Mouse (Mus musculus): ENCODE data around the gene Cobll1. TPM values are rescaled to one million over a fixed set of nuclear protein-coding genes. Genes with fewer than 3 reads are reported as not detected.

Cobll1 gene
- polyA plus RNA-seq, 1 experiment from 2014 or later, result 12.8 TPM

GRCm38 (mm10) chr2:65171516-65171915 is 67.7 kb downstream of the Cobll1 start:
- Histone ChIP-seq H3K4me2 (no peak overlapping the region), H3K9ac (no peak overlapping the region), H3K4me3 (no peak overlapping the region), H3K36me3 (no peaks in the 10 kb centered on the region), H3K4me1 (replicated peaks) (peaks cover 10% of the 10 kb centered on the region), H3K27me3 (replicated peaks) (no peaks in the 10 kb centered on the region), H3K27ac (ENCODE audit: poor library complexity, severe bottlenecking) (no peak overlapping the region), H3K9me3 (replicated peaks) (no peaks in the 10 kb centered on the region)
- ATAC-seq (ENCODE audit: insufficient number of reproducible peaks, low FRiP score), result no peak
- 45% methylated on average over 1 of the region's 1 CpGs for WGBS

DNA sequence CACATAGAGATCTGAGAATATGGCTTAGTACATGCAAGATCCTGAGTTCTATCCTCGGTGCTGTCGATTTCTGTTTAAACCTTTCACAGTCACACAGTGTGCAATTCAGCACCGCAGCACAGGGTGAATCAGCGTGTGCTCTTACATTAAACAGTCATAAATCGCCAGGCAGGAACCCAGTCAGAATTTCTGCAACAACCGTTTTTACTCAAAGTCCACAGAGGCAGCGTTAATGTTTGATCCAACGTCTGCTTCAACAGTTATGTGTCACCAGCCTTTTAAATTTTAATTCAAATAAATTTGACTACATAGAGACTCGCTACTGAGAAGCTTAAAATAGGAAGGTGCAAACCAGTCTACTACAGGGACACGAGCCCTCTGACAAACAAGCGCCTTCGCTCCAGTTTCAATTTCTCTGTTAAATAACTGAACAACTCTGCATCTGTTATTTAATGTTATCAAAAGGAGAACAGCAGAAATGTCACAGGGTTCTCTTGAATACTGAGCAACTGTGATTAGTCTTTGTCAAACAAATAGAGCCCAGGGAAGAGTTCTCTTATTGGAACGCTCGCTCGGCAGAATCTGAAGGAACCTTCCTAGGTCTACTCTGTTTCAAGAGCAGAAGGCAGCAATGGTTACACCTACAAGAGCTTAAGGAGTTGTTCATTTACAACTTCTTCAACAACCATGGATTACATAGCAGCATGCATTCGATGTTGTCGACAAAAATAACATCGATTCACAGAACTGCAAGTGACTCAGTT is 68.3 kb downstream of the Cobll1 start:
- Histone ChIP-seq H3K9me3 (replicated peaks) (no peaks in the 10 kb centered on the region), H3K4me2 (no peak overlapping the region), H3K36me3 (no peaks in the 10 kb centered on the region), H3K9ac (no peak overlapping the region), H3K4me3 (no peak overlapping the region), H3K27ac (ENCODE audit: poor library complexity, severe bottlenecking) (no peak overlapping the region), H3K4me1 (replicated peaks) (peaks cover 10% of the 10 kb centered on the region), H3K27me3 (replicated peaks) (no peaks in the 10 kb centered on the region)
- WGBS, result 87% methylated on average over 18 of the region's 18 CpGs
- no peak for ATAC-seq (ENCODE audit: insufficient number of reproducible peaks, low FRiP score)

DNA sequence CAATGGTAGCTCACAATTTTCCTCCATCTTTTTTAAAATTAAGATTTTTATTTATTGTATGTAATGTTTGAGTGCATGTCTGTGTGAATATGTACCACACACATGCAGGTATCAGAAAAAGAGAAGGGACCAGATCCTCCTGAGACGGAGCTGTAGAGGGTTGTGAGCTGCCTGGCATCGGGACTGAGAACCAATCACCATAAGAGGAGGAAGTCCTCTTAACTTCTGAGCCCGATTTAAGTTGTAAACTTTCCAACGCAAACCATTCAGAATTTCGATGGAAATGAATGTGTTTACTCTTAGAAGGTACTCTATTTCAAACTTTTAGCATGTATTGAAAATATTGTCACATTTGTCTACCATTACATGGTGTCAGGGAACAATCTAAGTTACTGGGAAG is 68.9 kb downstream of the Cobll1 start:
- H3K36me3 ChIP-seq, result no peaks in the 10 kb centered on the region
- H3K9me3 ChIP-seq (replicated peaks), result no peaks in the 10 kb centered on the region
- H3K4me3 ChIP-seq, result no peak overlapping the region
- H3K4me2 ChIP-seq, result no peak overlapping the region
- ATAC-seq (ENCODE audit: insufficient number of reproducible peaks, low FRiP score), result no peak
- H3K27me3 ChIP-seq (replicated peaks), result no peaks in the 10 kb centered on the region
- H3K4me1 ChIP-seq (replicated peaks), result peaks cover 10% of the 10 kb centered on the region
- no peak overlapping the region for H3K27ac ChIP-seq (ENCODE audit: poor library complexity, severe bottlenecking)
- no peak overlapping the region for H3K9ac ChIP-seq
- 91% methylated on average over 5 of the region's 5 CpGs for WGBS

DNA sequence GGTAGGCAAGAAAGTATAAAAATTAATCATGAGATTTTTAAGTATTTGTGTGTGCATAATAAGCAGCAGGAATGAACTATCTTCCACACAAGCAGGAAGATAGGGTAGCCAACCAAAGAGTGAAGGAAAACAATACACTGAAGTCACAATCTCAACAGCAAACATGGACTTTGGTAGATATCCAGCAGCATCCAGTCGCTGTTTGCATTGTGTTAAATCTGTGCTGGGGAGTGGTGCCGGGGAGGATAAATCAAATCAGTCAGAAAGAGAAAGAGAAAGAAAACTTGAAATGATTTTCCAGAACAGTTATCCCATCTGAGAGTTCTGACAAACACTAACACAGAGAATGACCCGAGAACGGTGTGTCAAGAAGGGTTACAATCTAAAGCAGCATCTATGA is 75.2 kb downstream of the Cobll1 start:
- Histone ChIP-seq H3K27me3 (replicated peaks) (no peaks in the 10 kb centered on the region), H3K4me1 (replicated peaks) (peaks cover 12% of the 10 kb centered on the region), H3K9ac (no peak overlapping the region), H3K4me3 (no peak overlapping the region), H3K27ac (ENCODE audit: poor library complexity, severe bottlenecking) (no peak overlapping the region), H3K36me3 (no peaks in the 10 kb centered on the region), H3K4me2 (no peak overlapping the region), H3K9me3 (replicated peaks) (no peaks in the 10 kb centered on the region)
- no peak for ATAC-seq (ENCODE audit: insufficient number of reproducible peaks, low FRiP score)
- 60% methylated on average over 4 of the region's 4 CpGs for WGBS

- no peaks in the 10 kb centered on the region for H3K9me3 ChIP-seq (replicated peaks)
- WGBS, result 89% methylated on average over 5 of the region's 5 CpGs
- no peak overlapping the region for H3K4me3 ChIP-seq
- peaks cover 12% of the 10 kb centered on the region for H3K4me1 ChIP-seq (replicated peaks)
- H3K27me3 ChIP-seq (replicated peaks), result no peaks in the 10 kb centered on the region
- H3K4me2 ChIP-seq, result no peak overlapping the region
- ATAC-seq (ENCODE audit: insufficient number of reproducible peaks, low FRiP score), result no peak
- no peak overlapping the region for H3K9ac ChIP-seq
- no peak overlapping the region for H3K27ac ChIP-seq (ENCODE audit: poor library complexity, severe bottlenecking)
- H3K36me3 ChIP-seq, result no peaks in the 10 kb centered on the region
Observed at GRCm38 (mm10) chr2:65162625-65163024, 76.6 kb downstream of the Cobll1 start.

DNA sequence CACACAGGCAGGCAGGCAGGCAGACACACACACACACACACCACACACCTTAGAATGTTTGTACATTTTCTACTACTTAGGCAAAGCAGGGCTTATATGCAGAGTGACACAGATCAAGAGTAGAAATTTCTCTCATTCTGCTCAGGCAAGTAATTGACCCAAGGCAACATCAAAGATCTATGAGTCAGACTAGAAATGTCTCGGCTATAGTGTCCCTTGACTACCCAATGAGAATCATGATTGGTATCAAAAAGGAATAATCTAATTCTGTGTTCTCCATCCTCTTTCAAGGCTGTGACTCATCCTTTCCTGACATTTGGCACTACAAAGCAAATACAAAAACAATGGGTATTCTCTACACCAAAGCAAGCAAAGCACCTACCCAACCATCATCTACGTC is 77.5 kb downstream of the Cobll1 start:
- WGBS, result 78% methylated on average over 2 of the region's 2 CpGs
- no peak overlapping the region for H3K27ac ChIP-seq (ENCODE audit: poor library complexity, severe bottlenecking)
- H3K4me2 ChIP-seq, result no peak overlapping the region
- no peaks in the 10 kb centered on the region for H3K36me3 ChIP-seq
- H3K4me3 ChIP-seq, result no peak overlapping the region
- ATAC-seq (ENCODE audit: insufficient number of reproducible peaks, low FRiP score), result no peak
- H3K4me1 ChIP-seq (replicated peaks), result peaks cover 12% of the 10 kb centered on the region
- H3K27me3 ChIP-seq (replicated peaks), result no peaks in the 10 kb centered on the region
- no peak overlapping the region for H3K9ac ChIP-seq
- no peaks in the 10 kb centered on the region for H3K9me3 ChIP-seq (replicated peaks)

DNA sequence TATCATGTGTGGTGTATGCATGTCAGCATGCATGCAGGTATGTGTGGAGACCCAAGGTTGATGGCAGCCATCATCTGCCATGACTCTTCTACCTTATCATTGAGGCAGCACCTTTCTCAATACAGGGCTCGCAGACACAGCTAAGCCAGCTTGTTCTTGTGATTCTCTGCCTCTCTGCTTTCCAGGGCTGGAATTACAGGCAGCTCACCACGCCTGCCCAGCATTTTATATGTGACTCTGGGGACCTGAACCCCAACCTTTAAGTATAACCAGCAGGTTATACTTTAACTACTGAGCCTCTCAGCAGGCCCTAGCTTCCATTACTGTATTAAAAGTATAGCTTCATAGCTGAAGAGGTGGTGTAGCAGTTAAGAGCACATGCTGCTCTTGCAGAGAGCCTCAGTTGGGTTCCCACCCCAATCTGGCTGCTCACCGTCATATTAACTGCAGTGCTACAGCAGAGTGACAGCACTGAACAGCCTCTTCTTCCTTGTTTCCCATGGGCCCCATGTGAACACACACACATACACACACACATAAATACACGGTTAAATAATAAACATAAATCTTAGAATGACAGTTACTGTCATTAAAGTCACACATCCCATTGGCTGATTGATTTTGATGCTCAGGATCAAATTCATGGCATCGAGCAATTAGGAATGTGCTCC is 81.1 kb downstream of the Cobll1 start:
- H3K4me2 ChIP-seq, result no peak overlapping the region
- H3K27ac ChIP-seq (ENCODE audit: poor library complexity, severe bottlenecking), result no peak overlapping the region
- no peak overlapping the region for H3K4me3 ChIP-seq
- 79% methylated on average over 5 of the region's 5 CpGs for WGBS
- H3K36me3 ChIP-seq, result no peaks in the 10 kb centered on the region
- H3K4me1 ChIP-seq (replicated peaks), result peaks cover 12% of the 10 kb centered on the region
- no peak for ATAC-seq (ENCODE audit: insufficient number of reproducible peaks, low FRiP score)
- no peaks in the 10 kb centered on the region for H3K9me3 ChIP-seq (replicated peaks)
- no peak overlapping the region for H3K9ac ChIP-seq
- no peaks in the 10 kb centered on the region for H3K27me3 ChIP-seq (replicated peaks)

DNA sequence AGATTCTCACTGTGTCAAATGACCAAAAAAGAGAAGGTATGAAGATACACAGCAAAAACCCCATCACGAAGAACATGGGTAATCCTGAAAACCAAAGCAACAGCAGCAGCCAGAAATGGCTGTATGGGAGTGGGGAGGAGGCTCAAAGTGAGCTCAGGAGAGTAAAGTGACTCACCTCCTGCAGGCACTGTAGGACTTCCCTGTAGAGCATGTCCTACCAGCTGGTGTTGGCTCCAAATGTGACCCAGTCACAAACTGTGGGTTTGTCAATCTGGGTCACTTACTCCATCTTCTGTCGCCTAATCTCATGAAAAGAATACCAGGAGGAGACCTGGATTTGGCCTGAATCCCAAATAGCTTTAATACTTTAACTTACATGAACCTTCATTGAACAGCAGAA is 81.9 kb downstream of the Cobll1 start:
- Histone ChIP-seq H3K36me3 (no peaks in the 10 kb centered on the region), H3K4me2 (no peak overlapping the region), H3K4me1 (replicated peaks) (peaks cover 12% of the 10 kb centered on the region), H3K9me3 (replicated peaks) (no peaks in the 10 kb centered on the region), H3K9ac (no peak overlapping the region), H3K27me3 (replicated peaks) (no peaks in the 10 kb centered on the region), H3K27ac (ENCODE audit: poor library complexity, severe bottlenecking) (no peak overlapping the region), H3K4me3 (no peak overlapping the region)
- 76% methylated on average over 2 of the region's 2 CpGs for WGBS
- ATAC-seq (ENCODE audit: insufficient number of reproducible peaks, low FRiP score), result no peak

DNA sequence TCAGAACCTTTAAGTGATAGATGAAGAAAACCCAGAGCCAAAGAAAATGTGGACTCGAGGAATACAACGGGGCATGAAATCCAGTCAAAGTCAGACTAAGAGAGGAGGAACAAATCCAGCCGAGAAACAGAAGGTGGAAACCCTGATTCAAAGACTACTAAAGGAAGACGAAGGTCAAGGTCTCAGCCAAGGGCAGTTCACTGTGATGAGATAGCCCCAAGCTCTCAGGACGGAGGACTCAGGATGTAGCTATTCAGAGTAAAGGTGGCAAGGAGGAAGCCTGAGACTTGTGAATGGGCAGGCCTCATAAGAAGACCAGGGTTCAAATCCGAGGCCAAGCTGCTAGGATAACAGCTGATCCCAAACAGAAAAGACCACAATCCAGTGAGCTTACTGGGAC is 90.3 kb downstream of the Cobll1 start:
- no peak overlapping the region for H3K4me3 ChIP-seq
- peaks cover 11% of the 10 kb centered on the region for H3K36me3 ChIP-seq
- ATAC-seq (ENCODE audit: insufficient number of reproducible peaks, low FRiP score), result no peak
- H3K4me2 ChIP-seq, result no peak overlapping the region
- no peaks in the 10 kb centered on the region for H3K4me1 ChIP-seq (replicated peaks)
- H3K9ac ChIP-seq, result no peak overlapping the region
- 80% methylated on average over 6 of the region's 6 CpGs for WGBS
- H3K9me3 ChIP-seq (replicated peaks), result no peaks in the 10 kb centered on the region
- H3K27ac ChIP-seq (ENCODE audit: poor library complexity, severe bottlenecking), result no peak overlapping the region
- no peaks in the 10 kb centered on the region for H3K27me3 ChIP-seq (replicated peaks)

DNA sequence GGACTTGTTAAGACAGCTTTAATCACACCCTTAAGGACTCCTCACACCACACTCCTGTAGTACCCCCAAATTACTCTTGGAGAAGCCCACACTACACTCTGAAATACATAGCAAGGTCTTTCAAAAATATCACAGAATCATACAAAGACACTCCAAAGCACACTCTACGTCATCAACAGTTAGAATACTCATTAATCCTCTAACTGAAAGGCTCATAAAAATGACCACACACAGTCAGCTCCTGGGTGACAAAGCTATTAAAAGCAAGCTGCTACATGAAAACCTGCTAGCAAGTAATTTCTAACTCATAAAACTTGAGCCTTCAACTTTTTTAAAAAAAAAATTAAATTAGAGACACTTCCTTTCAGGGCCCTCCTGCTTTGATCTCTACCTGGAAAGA is 91.8 kb downstream of the Cobll1 start:
- no peak overlapping the region for H3K4me2 ChIP-seq
- H3K9me3 ChIP-seq (replicated peaks), result no peaks in the 10 kb centered on the region; the same call in 1 of the 2 replicates
- H3K36me3 ChIP-seq, result peaks cover 11% of the 10 kb centered on the region
- no peak overlapping the region for H3K9ac ChIP-seq
- H3K4me1 ChIP-seq (replicated peaks), result no peaks in the 10 kb centered on the region
- no peaks in the 10 kb centered on the region for H3K27me3 ChIP-seq (replicated peaks)
- 81% methylated on average over 1 of the region's 1 CpGs for WGBS
- H3K4me3 ChIP-seq, result no peak overlapping the region
- ATAC-seq (ENCODE audit: insufficient number of reproducible peaks, low FRiP score), result no peak
- no peak overlapping the region for H3K27ac ChIP-seq (ENCODE audit: poor library complexity, severe bottlenecking)

- Histone ChIP-seq H3K27ac (ENCODE audit: poor library complexity, severe bottlenecking) (no peak overlapping the region), H3K4me2 (no peak overlapping the region), H3K4me1 (replicated peaks) (peaks cover 8% of the 10 kb centered on the region), H3K27me3 (replicated peaks) (no peaks in the 10 kb centered on the region), H3K9ac (no peak overlapping the region), H3K36me3 (peaks cover 11% of the 10 kb centered on the region), H3K9me3 (replicated peaks) (no peaks in the 10 kb centered on the region; the same call in 1 of the 2 replicates), H3K4me3 (no peak overlapping the region)
- 49% methylated on average over 6 of the region's 6 CpGs for WGBS
- ATAC-seq (ENCODE audit: insufficient number of reproducible peaks, low FRiP score), result peak; percentile 59; the same call in 1 of the 2 replicates
Observed at GRCm38 (mm10) chr2:65145421-65146117, 93.6 kb downstream of the Cobll1 start.
